Mouse (Mus musculus): ENCODE data around the gene Fam19a1. TPM values are rescaled to one million over a fixed set of nuclear protein-coding genes. Genes with fewer than 3 reads are reported as not detected.

Fam19a1 gene
- polyA plus RNA-seq, 1 experiment from 2014 or later: 1.7 TPM

DNA sequence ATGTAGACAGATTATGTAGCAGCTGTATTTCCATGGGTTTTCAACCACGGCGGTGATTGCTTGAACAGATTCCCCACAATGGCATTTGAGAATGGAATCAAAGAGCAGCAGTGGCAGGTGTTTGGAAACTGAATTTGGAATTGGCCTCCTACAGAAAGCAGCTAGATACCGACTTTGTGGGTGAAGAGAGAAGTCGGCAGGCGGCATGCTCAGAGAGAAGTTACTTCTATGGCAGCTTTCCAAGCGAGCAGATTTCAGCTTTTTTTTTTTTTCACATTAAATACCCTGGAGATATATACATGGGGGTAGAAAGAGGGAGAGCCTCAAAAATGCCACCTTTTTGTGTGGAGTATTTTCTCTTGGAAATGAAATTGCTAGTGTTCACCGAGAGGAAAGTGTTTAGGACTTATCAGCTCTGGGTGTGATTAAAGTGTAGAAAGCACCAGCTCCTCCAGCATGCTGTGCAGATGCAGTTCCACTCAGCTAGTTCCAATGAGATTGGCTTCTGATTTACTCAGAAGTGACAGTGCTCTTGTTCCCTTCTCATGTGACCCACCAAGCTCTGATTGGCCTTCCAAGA lies 236.6 kb downstream of the Fam19a1 start:
- Histone ChIP-seq H3K4me1 (replicated peaks; ENCODE audit: control insufficient read depth, insufficient read depth, low read length) (no peaks in the 10 kb centered on the region), H3K9me3 (ENCODE audit: control insufficient read depth) (no peaks in the 10 kb centered on the region), H3K9ac (ENCODE audit: low read depth, low read length) (no peak overlapping the region), H3K27ac (ENCODE audit: low read depth, low read length) (no peak overlapping the region), H3K36me3 (ENCODE audit: control insufficient read depth, insufficient read depth) (no peaks in the 10 kb centered on the region), H3K4me2 (replicated peaks; ENCODE audit: low read depth) (no peak overlapping the region), H3K27me3 (replicated peaks; ENCODE audit: control insufficient read depth, insufficient read depth, low read length) (no peaks in the 10 kb centered on the region), H3K4me3 (ENCODE audit: low read depth, low read length) (no peak overlapping the region)
- no peak for TF ChIP-seq CTCF (IDR thresholded peaks at IDR 0.05; ENCODE audit: low read depth)
- ATAC-seq: no peak
- 85% methylated on average over 7 of the region's 7 CpGs for WGBS

DNA sequence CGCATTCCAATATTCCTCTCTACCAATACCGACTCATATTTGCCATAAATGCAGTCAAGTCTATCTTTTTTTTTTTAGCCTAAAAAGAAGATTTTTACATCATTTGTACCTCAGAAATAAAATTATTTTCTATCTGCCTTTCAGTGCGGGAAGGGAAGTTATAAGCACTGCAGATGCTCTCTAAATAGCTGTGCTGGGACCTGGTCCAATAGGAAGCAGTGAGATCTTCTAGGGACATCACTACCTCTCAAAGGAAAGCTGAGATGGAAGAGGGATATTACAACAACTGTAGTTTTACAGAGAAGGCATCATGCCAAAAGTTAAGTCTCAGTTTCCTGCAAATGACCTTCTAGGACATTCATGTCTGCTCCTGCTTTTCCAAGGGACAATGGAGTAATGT lies 256.6 kb downstream of the Fam19a1 start:
- Histone ChIP-seq H3K27ac (ENCODE audit: low read depth, low read length) (no peak overlapping the region), H3K4me3 (ENCODE audit: low read depth, low read length) (no peak overlapping the region), H3K4me1 (replicated peaks; ENCODE audit: control insufficient read depth, insufficient read depth, low read length) (no peaks in the 10 kb centered on the region), H3K4me2 (replicated peaks; ENCODE audit: low read depth) (no peak overlapping the region), H3K36me3 (ENCODE audit: control insufficient read depth, insufficient read depth) (no peaks in the 10 kb centered on the region), H3K27me3 (replicated peaks; ENCODE audit: control insufficient read depth, insufficient read depth, low read length) (no peaks in the 10 kb centered on the region), H3K9ac (ENCODE audit: low read depth, low read length) (no peak overlapping the region), H3K9me3 (ENCODE audit: control insufficient read depth) (no peaks in the 10 kb centered on the region)
- ATAC-seq: no peak
- WGBS: 84% methylated on average over 3 of the region's 3 CpGs
- TF ChIP-seq CTCF (IDR thresholded peaks at IDR 0.05; ENCODE audit: low read depth): no peak

DNA sequence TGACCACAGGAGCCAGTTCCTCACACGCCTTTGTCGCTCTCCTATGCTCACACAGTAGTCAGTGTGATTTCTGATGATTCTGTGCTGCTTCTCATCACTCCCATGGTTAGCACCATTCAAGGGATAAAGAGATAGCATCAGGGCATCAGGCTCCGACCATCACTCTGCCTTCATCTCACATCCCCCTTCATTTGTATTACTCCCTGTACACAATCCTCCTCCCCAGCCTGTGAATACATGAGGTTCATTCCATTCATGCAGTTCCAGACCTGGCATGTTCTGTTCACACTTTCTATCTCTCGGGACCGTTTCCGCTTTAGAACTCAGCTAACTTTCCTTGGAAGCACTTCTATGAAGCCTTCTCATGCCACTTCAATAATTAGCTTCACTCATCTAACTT lies 259.9 kb downstream of the Fam19a1 start:
- Histone ChIP-seq H3K27me3 (replicated peaks; ENCODE audit: control insufficient read depth, insufficient read depth, low read length) (no peaks in the 10 kb centered on the region), H3K4me2 (replicated peaks; ENCODE audit: low read depth) (no peak overlapping the region), H3K36me3 (ENCODE audit: control insufficient read depth, insufficient read depth) (no peaks in the 10 kb centered on the region), H3K9me3 (ENCODE audit: control insufficient read depth) (no peaks in the 10 kb centered on the region), H3K4me3 (ENCODE audit: low read depth, low read length) (no peak overlapping the region), H3K4me1 (replicated peaks; ENCODE audit: control insufficient read depth, insufficient read depth, low read length) (no peaks in the 10 kb centered on the region), H3K9ac (ENCODE audit: low read depth, low read length) (no peak overlapping the region), H3K27ac (ENCODE audit: low read depth, low read length) (no peak overlapping the region)
- no peak for TF ChIP-seq CTCF (IDR thresholded peaks at IDR 0.05; ENCODE audit: low read depth)
- ATAC-seq: no peak
- 95% methylated on average over 6 of the region's 6 CpGs for WGBS

DNA sequence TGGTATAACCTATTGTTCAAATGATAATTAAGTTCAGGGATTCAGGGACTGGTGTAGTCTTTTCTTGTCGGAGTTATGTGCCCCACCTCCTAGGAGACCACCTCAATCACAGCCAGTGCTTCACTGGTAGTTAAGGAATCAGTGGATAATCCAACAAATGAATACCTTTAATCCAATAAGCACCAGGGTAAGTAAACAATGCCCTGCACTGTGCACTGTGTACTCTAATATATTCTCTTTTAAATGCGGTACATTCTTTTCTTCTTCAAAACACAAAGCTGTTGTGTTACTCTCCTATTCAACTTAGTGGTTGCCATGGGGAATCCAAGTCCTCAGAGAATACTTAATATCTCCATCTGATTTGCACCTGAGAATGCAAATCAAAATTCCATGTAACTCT lies 260.3 kb downstream of the Fam19a1 start:
- no peaks in the 10 kb centered on the region for H3K4me1 ChIP-seq (replicated peaks; ENCODE audit: control insufficient read depth, insufficient read depth, low read length)
- no peaks in the 10 kb centered on the region for H3K36me3 ChIP-seq (ENCODE audit: control insufficient read depth, insufficient read depth)
- no peak for ATAC-seq
- H3K4me2 ChIP-seq (replicated peaks; ENCODE audit: low read depth): no peak overlapping the region
- no peak for TF ChIP-seq CTCF (IDR thresholded peaks at IDR 0.05; ENCODE audit: low read depth)
- H3K27ac ChIP-seq (ENCODE audit: low read depth, low read length): no peak overlapping the region
- no peaks in the 10 kb centered on the region for H3K27me3 ChIP-seq (replicated peaks; ENCODE audit: control insufficient read depth, insufficient read depth, low read length)
- H3K9me3 ChIP-seq (ENCODE audit: control insufficient read depth): no peaks in the 10 kb centered on the region
- no peak overlapping the region for H3K9ac ChIP-seq (ENCODE audit: low read depth, low read length)
- no peak overlapping the region for H3K4me3 ChIP-seq (ENCODE audit: low read depth, low read length)
- WGBS: 70% methylated on average over 2 of the region's 2 CpGs

DNA sequence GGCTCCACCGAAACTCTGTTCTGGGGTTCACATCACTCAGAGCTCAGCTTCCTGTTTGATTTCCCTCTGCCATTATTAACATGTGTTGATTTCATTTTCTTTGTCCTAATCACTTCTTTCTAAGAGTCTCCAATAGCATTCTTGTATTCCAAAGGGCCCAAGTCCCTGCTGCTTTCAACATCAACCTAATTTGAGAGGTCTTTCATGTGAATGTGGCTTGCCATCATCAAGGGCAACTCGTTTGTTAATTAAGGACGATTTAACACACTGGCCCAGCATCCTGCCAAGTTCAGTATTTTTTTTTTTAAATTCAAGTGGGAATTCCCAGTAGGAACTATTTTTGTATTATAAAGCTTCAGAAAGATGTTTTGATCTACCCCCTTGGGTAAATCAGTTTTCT lies 263.8 kb downstream of the Fam19a1 start:
- no peak overlapping the region for H3K4me2 ChIP-seq (replicated peaks; ENCODE audit: low read depth)
- H3K4me1 ChIP-seq (replicated peaks; ENCODE audit: control insufficient read depth, insufficient read depth, low read length): no peaks in the 10 kb centered on the region
- no peaks in the 10 kb centered on the region for H3K9me3 ChIP-seq (ENCODE audit: control insufficient read depth)
- no peaks in the 10 kb centered on the region for H3K36me3 ChIP-seq (ENCODE audit: control insufficient read depth, insufficient read depth)
- no peaks in the 10 kb centered on the region for H3K27me3 ChIP-seq (replicated peaks; ENCODE audit: control insufficient read depth, insufficient read depth, low read length)
- no peak overlapping the region for H3K9ac ChIP-seq (ENCODE audit: low read depth, low read length)
- no peak for TF ChIP-seq CTCF (IDR thresholded peaks at IDR 0.05; ENCODE audit: low read depth)
- no peak for ATAC-seq
- no peak overlapping the region for H3K4me3 ChIP-seq (ENCODE audit: low read depth, low read length)
- no peak overlapping the region for H3K27ac ChIP-seq (ENCODE audit: low read depth, low read length)
- 79% methylated on average over 3 of the region's 3 CpGs for WGBS

DNA sequence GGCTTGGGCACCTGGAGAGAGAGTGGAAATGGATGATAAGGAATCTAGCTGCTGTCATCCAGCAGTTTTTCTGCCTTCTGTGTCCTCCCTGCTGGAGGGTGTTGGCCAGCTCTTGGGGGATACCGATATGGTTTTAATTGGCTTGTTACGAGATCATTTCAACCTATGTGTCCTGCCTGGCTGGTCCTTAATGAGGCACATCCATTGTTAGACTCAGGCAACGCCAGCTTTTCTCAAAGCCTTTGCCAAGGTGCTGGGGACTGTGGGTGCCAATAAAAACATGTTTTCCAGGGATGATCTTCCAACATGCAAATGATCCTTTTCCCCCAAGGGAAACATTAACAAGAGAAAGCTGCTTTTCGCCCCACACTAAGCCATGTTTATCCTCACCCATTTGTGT lies 266.3 kb downstream of the Fam19a1 start:
- WGBS: 67% methylated on average over 4 of the region's 4 CpGs

DNA sequence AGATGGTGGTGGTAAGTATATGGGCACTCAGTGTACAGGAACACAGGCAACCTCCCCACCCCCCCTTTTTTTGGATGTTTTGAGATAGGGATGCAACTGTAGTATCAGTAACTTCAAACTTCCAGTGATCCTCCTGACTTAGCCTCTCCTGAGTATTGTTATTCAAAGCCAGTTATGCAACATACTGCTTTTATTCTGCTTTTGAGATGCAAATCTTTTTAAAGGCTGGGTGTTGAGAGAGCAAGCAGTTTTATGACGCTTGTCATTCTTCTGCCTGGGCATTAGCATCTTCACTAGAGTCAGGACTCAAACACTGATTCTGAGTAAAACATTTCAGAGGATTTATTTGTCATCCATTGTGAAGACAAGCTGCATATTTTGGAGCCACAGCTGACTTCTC lies 271.5 kb downstream of the Fam19a1 start:
- 80% methylated on average over 1 of the region's 1 CpGs for WGBS
- no peak for ATAC-seq
- H3K27me3 ChIP-seq (replicated peaks; ENCODE audit: control insufficient read depth, insufficient read depth, low read length): no peaks in the 10 kb centered on the region
- H3K4me2 ChIP-seq (replicated peaks; ENCODE audit: low read depth): no peak overlapping the region
- no peaks in the 10 kb centered on the region for H3K36me3 ChIP-seq (ENCODE audit: control insufficient read depth, insufficient read depth)
- TF ChIP-seq CTCF (IDR thresholded peaks at IDR 0.05; ENCODE audit: low read depth): no peak
- H3K27ac ChIP-seq (ENCODE audit: low read depth, low read length): no peak overlapping the region
- no peaks in the 10 kb centered on the region for H3K4me1 ChIP-seq (replicated peaks; ENCODE audit: control insufficient read depth, insufficient read depth, low read length)
- H3K9me3 ChIP-seq (ENCODE audit: control insufficient read depth): no peaks in the 10 kb centered on the region
- no peak overlapping the region for H3K9ac ChIP-seq (ENCODE audit: low read depth, low read length)
- H3K4me3 ChIP-seq (ENCODE audit: low read depth, low read length): no peak overlapping the region

More for the DNA sequence above, 266.3 kb downstream of the Fam19a1 start:
- no peaks in the 10 kb centered on the region for H3K9me3 ChIP-seq (ENCODE audit: control insufficient read depth)
- no peak overlapping the region for H3K9ac ChIP-seq (ENCODE audit: low read depth, low read length)
- no peaks in the 10 kb centered on the region for H3K36me3 ChIP-seq (ENCODE audit: control insufficient read depth, insufficient read depth)
- no peak overlapping the region for H3K4me2 ChIP-seq (replicated peaks; ENCODE audit: low read depth)
- no peak for TF ChIP-seq CTCF (IDR thresholded peaks at IDR 0.05; ENCODE audit: low read depth)
- no peaks in the 10 kb centered on the region for H3K27me3 ChIP-seq (replicated peaks; ENCODE audit: control insufficient read depth, insufficient read depth, low read length)
- H3K4me3 ChIP-seq (ENCODE audit: low read depth, low read length): no peak overlapping the region
- no peak for ATAC-seq
- no peaks in the 10 kb centered on the region for H3K4me1 ChIP-seq (replicated peaks; ENCODE audit: control insufficient read depth, insufficient read depth, low read length)
- H3K27ac ChIP-seq (ENCODE audit: low read depth, low read length): no peak overlapping the region

Measured in intestine, postnatal 0 days (tissue).